Mouse (Mus musculus): ENCODE results near the gene Kif23. TPM values are rescaled to one million over a fixed set of nuclear protein-coding genes. Genes with fewer than 3 reads are reported as not detected.
A peak's percentile ranks its signal among the peaks of the same experiment; 100 is the strongest.

Kif23 gene
- total RNA-seq, 2 experiments from 2014 or later, result 22.9 to 28.4 TPM

GRCm38 (mm10) chr9:61907621-61908295 is 38.8 kb downstream of the Kif23 start:
- intact Hi-C loops (cut with DNase I), result no loop called here

GRCm38 (mm10) chr9:61906912-61907311 is 39.7 kb downstream of the Kif23 start:
- peak; percentile 31 to 59 for DNase-seq
- intact Hi-C loops (cut with DNase I), result no loop called here

More at GRCm38 (mm10) chr9:61907621-61908295, 38.8 kb downstream of the Kif23 start:
- no peak for DNase-seq

GRCm38 (mm10) chr9:61905576-61905975 is 41.0 kb downstream of the Kif23 start:
- no peak for DNase-seq
- intact Hi-C loops (cut with DNase I), result no loop called here

- intact Hi-C loops (cut with DNase I), result no loop called here
These were observed 42.4 kb downstream of the Kif23 start for GRCm38 (mm10) chr9:61904201-61904600.

GRCm38 (mm10) chr9:61902445-61902844 is 44.1 kb downstream of the Kif23 start:
- DNase-seq, result no peak
- intact Hi-C loops (cut with DNase I), result no loop called here

More at GRCm38 (mm10) chr9:61904201-61904600, 42.4 kb downstream of the Kif23 start:
- no peak for DNase-seq

GRCm38 (mm10) chr9:61901574-61901973 is 45.0 kb downstream of the Kif23 start:
- no peak for DNase-seq
- intact Hi-C loops (cut with DNase I), result no loop called here

- peak; percentile 82 to 89 for DNase-seq
These were observed 46.8 kb downstream of the Kif23 start for GRCm38 (mm10) chr9:61899804-61900203.

GRCm38 (mm10) chr9:61898401-61898800 is 48.2 kb downstream of the Kif23 start:
- DNase-seq, result peak; percentile 87 to 91
- intact Hi-C loops (cut with DNase I), result loop anchor here (5.0 to 10.0 kb wide), 3 partner anchors 66 to 854 kb away; no protein-coding TSS in a partner anchor

More at GRCm38 (mm10) chr9:61899804-61900203, 46.8 kb downstream of the Kif23 start:
- intact Hi-C loops (cut with DNase I), result loop anchor here (1.0 to 10.0 kb wide), 4 partner anchors 68 to 1005 kb away; no protein-coding TSS in a partner anchor

- DNase-seq, result no peak
- intact Hi-C loops (cut with DNase I), result loop anchor here (5.0 to 10.0 kb wide), 3 partner anchors 63 to 850 kb away; no protein-coding TSS in a partner anchor
These were observed 51.6 kb downstream of the Kif23 start for GRCm38 (mm10) chr9:61895014-61895413.

GRCm38 (mm10) chr9:61889855-61890254 is 56.7 kb downstream of the Kif23 start:
- intact Hi-C loops (cut with DNase I), result loop anchor here (10.0 kb wide), 1 partner anchor 845 kb away; no protein-coding TSS in a partner anchor
- peak; percentile 78 to 79 for DNase-seq

- no peak for DNase-seq
- intact Hi-C loops (cut with DNase I), result no loop called here
These were observed 58.8 kb downstream of the Kif23 start for GRCm38 (mm10) chr9:61887661-61888379.

- intact Hi-C loops (cut with DNase I), result no loop called here
- DNase-seq, result no peak
These were observed 60.6 kb downstream of the Kif23 start for GRCm38 (mm10) chr9:61885964-61886363.

GRCm38 (mm10) chr9:61884936-61885335 is 61.6 kb downstream of the Kif23 start:
- intact Hi-C loops (cut with DNase I), result no loop called here
- DNase-seq, result no peak

- intact Hi-C loops (cut with DNase I), result no loop called here
- no peak for DNase-seq
These were observed 62.2 kb downstream of the Kif23 start for GRCm38 (mm10) chr9:61884375-61884774.

- no peak for DNase-seq
- intact Hi-C loops (cut with DNase I), result no loop called here
These were observed 64.4 kb downstream of the Kif23 start for GRCm38 (mm10) chr9:61882179-61882578.

- intact Hi-C loops (cut with DNase I), result no loop called here
- DNase-seq, result peak; percentile 79 to 86
These were observed 67.7 kb downstream of the Kif23 start for GRCm38 (mm10) chr9:61878889-61879288.

GRCm38 (mm10) chr9:61877373-61878112 is 69.0 kb downstream of the Kif23 start:
- no peak for DNase-seq
- intact Hi-C loops (cut with DNase I), result no loop called here

- intact Hi-C loops (cut with DNase I), result no loop called here
- DNase-seq, result no peak
These were observed 73.2 kb downstream of the Kif23 start for GRCm38 (mm10) chr9:61873325-61873724.

- DNase-seq, result no peak
- intact Hi-C loops (cut with DNase I), result no loop called here
These were observed 74.2 kb downstream of the Kif23 start for GRCm38 (mm10) chr9:61872246-61872941.

- intact Hi-C loops (cut with DNase I), result no loop called here
- DNase-seq, result no peak
These were observed 74.7 kb downstream of the Kif23 start for GRCm38 (mm10) chr9:61871839-61872238.
